Comparison of ENCODE assay signal across 21 mouse cellular contexts in the genomic region with DNA sequence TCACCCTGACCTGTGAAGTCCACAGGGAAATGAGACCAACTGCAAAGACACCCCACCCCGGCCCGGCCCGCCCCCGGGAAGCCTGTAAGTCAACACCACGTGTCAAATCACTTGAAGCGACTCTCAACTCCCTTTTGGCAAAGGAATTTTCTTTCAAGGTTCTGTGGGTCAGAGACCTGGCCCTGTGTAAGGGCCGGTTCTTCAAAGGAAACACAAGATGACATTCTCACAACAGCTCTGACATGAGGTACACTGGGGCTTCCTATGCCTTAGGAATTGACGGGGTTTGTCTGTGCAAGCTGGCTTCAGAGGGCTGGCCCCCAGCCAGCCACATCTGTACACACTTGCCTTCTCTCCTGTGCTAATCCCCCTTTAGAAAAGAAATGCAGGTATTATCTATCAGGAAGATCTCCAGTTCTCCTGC. TPM values are rescaled to one million over a fixed set of nuclear protein-coding genes. Genes with fewer than 3 reads are reported as not detected.
DNase-seq lines count a peak whose midpoint lies in the region; ATAC-seq and TF ChIP-seq lines count a peak whose summit lies in the region.
"Had no signal": no experiment of that assay in that cellular context is flagged by ENCODE, and none has a peak within 500 bp of the region (broad histone marks: within the 10 kb centered on the region; RNA-seq: fewer than 3 reads in every experiment).

No protein-coding gene starts in this region.

- no peak for TF ChIP-seq CTCF in kidney, postnatal 0 days (IDR thresholded peaks at IDR 0.05; ENCODE audit: low read depth)

- H3K27ac ChIP-seq in heart, embryonic 11.5 days (ENCODE audit: low read depth, low read length) = no peak overlapping the region; the same call in 1 of the 2 replicates
- no peak overlapping the region for H3K27ac ChIP-seq in kidney, postnatal 0 days
- H3K27ac ChIP-seq in embryonic facial prominence, embryonic 14.5 days (replicated peaks; ENCODE audit: low read depth, low read length) = peak overlapping the region; percentile 61; the same call in 1 of the 2 replicates
- H3K27ac ChIP-seq in limb, embryonic 15.5 days = peak overlapping the region; percentile 69
- H3K27ac ChIP-seq: forebrain, embryonic 10.5 days; layer of hippocampus, adult 2 months; neural tube, embryonic 12.5 days had no signal

- DNase-seq in heart, adult 18-20 months = no peak
- DNase-seq in kidney, postnatal 0 days (ENCODE audit: low spot score) = peak; percentile 78
- no peak for DNase-seq in kidney, postnatal 14 days
- DNase-seq in embryonic facial prominence, embryonic 14.5 days (ENCODE audit: low spot score) = peak; percentile 83
- no peak for DNase-seq in cerebellum, postnatal 10 days
- DNase-seq: adrenal gland, adult 8-10 months; cerebellum, postnatal 36 days; gastrocnemius, postnatal 10 days; heart, postnatal 10 days; kidney, adult 8-10 months; left cerebral cortex, postnatal 4 days; spleen, adult 18-20 months had no signal

- no peak for ATAC-seq in heart, embryonic 11.5 days (replicated peaks; ENCODE audit: insufficient number of reproducible peaks, low FRiP score, low TSS enrichment)
- ATAC-seq in kidney, postnatal 0 days (replicated peaks; ENCODE audit: low FRiP score, low read depth) = peak; percentile 56
- peak; percentile 74 for ATAC-seq in embryonic facial prominence, embryonic 14.5 days (ENCODE audit: low read depth)
- ATAC-seq in limb, embryonic 15.5 days (ENCODE audit: insufficient number of reproducible peaks, low FRiP score, low TSS enrichment, low read depth) = no peak
- no peak for ATAC-seq in activated CD4-positive, CD25-positive, alpha-beta regulatory T cell, adult 4 months
- ATAC-seq: hindbrain, embryonic 16.5 days had no signal

- H3K4me1 ChIP-seq in heart, embryonic 11.5 days (ENCODE audit: control insufficient read depth, insufficient read depth, low read length) = peaks cover 20% of the 10 kb centered on the region
- H3K4me1 ChIP-seq in kidney, postnatal 0 days (replicated peaks; ENCODE audit: insufficient read depth, low read length) = no peaks in the 10 kb centered on the region
- peaks cover 28% of the 10 kb centered on the region for H3K4me1 ChIP-seq in embryonic facial prominence, embryonic 14.5 days (ENCODE audit: control insufficient read depth, insufficient read depth, low read length)
- peaks cover 42% of the 10 kb centered on the region for H3K4me1 ChIP-seq in limb, embryonic 15.5 days

- no peak overlapping the region for H3K9ac ChIP-seq in heart, embryonic 11.5 days (ENCODE audit: low read depth, low read length)
- H3K9ac ChIP-seq in kidney, postnatal 0 days (ENCODE audit: low read depth, low read length) = no peak overlapping the region
- H3K9ac ChIP-seq in embryonic facial prominence, embryonic 14.5 days (ENCODE audit: low read depth, low read length) = no peak overlapping the region
- H3K9ac ChIP-seq in limb, embryonic 15.5 days = no peak overlapping the region
- H3K9ac ChIP-seq: neural tube, embryonic 12.5 days had no signal

- H3K4me3 ChIP-seq in heart, embryonic 11.5 days (ENCODE audit: low read depth, low read length) = no peak overlapping the region
- no peak overlapping the region for H3K4me3 ChIP-seq in kidney, postnatal 0 days (replicated peaks; ENCODE audit: low read depth, low read length)
- no peak overlapping the region for H3K4me3 ChIP-seq in embryonic facial prominence, embryonic 14.5 days (ENCODE audit: low read depth, low read length)
- H3K4me3 ChIP-seq in limb, embryonic 15.5 days = no peak overlapping the region
- H3K4me3 ChIP-seq: forebrain, embryonic 10.5 days; layer of hippocampus, adult 2 months; megakaryocyte, embryonic 14.5 days; neural tube, embryonic 12.5 days had no signal

- no peaks in the 10 kb centered on the region for H3K27me3 ChIP-seq in heart, embryonic 11.5 days (ENCODE audit: control insufficient read depth, insufficient read depth, low read length)
- H3K27me3 ChIP-seq in kidney, postnatal 0 days (ENCODE audit: insufficient read depth, low read length) = no peaks in the 10 kb centered on the region
- no peaks in the 10 kb centered on the region for H3K27me3 ChIP-seq in embryonic facial prominence, embryonic 14.5 days (replicated peaks; ENCODE audit: control insufficient read depth, insufficient read depth, low read length)
- H3K27me3 ChIP-seq in limb, embryonic 15.5 days = no peaks in the 10 kb centered on the region
- H3K27me3 ChIP-seq: CH12.LX; megakaryocyte, embryonic 14.5 days; neural tube, embryonic 12.5 days had no signal

- H3K4me2 ChIP-seq in heart, embryonic 11.5 days = 0 out of 2 replicates have a peak overlapping the region, but pooled peaks have one; percentile 0
- H3K4me2 ChIP-seq in kidney, postnatal 0 days (ENCODE audit: low read length) = no peak overlapping the region
- H3K4me2 ChIP-seq in embryonic facial prominence, embryonic 14.5 days (ENCODE audit: low read depth, low read length) = peak overlapping the region; percentile 20; the same call in 1 of the 2 replicates
- no peak overlapping the region for H3K4me2 ChIP-seq in limb, embryonic 15.5 days
- H3K4me2 ChIP-seq: neural tube, embryonic 12.5 days had no signal

- 28% methylated on average over 8 of the region's 8 CpGs for WGBS in heart, embryonic 11.5 days (ENCODE audit: insufficient replicate concordance)
- WGBS in kidney, postnatal 0 days = 13% methylated on average over 8 of the region's 8 CpGs
- 12% methylated on average over 8 of the region's 8 CpGs for WGBS in embryonic facial prominence, embryonic 14.5 days
- 15% methylated on average over 8 of the region's 8 CpGs for WGBS in limb, embryonic 15.5 days

- no peaks in the 10 kb centered on the region for H3K9me3 ChIP-seq in heart, embryonic 11.5 days (replicated peaks; ENCODE audit: control insufficient read depth, low read length)
- H3K9me3 ChIP-seq in kidney, postnatal 0 days (replicated peaks; ENCODE audit: low read length) = no peaks in the 10 kb centered on the region
- no peaks in the 10 kb centered on the region for H3K9me3 ChIP-seq in embryonic facial prominence, embryonic 14.5 days (ENCODE audit: control insufficient read depth, low read length)
- no peaks in the 10 kb centered on the region for H3K9me3 ChIP-seq in limb, embryonic 15.5 days

- no peaks in the 10 kb centered on the region for H3K36me3 ChIP-seq in heart, embryonic 11.5 days (ENCODE audit: control insufficient read depth, insufficient read depth, low read length)
- H3K36me3 ChIP-seq in kidney, postnatal 0 days (ENCODE audit: insufficient read depth, low read length) = no peaks in the 10 kb centered on the region
- H3K36me3 ChIP-seq in embryonic facial prominence, embryonic 14.5 days (ENCODE audit: control insufficient read depth, insufficient read depth, low read length) = peaks cover 8% of the 10 kb centered on the region; the same call in 1 of the 2 replicates
- 0 out of 2 replicates have a peak, but pooled peaks cover 3% of the 10 kb centered on the region for H3K36me3 ChIP-seq in limb, embryonic 15.5 days

RNA-seq across cellular contexts. Expression of a gene that starts 56.7 kb away (rescaled TPM):
- 11.8 and 12.6 TPM in 2 replicates for polyA plus RNA-seq in heart, embryonic 11.5 days (2014; fragmentation: Nextera tagmentation; extraction: Ambion mirVana)
- 1 to 10 TPM; 7.6 to 8.3 TPM for total RNA-seq in heart, adult 18-20 months (2021)
- 8.4 and 9.8 TPM in 2 replicates for polyA plus RNA-seq in kidney, postnatal 0 days (2015; fragmentation: Nextera tagmentation; extraction: Ambion mirVana)
- polyA plus RNA-seq in embryonic facial prominence, embryonic 14.5 days (2014; fragmentation: Nextera tagmentation; extraction: Ambion mirVana) = 17.9 and 21.7 TPM in 2 replicates
- 30.3 and 34.8 TPM in 2 replicates for polyA plus RNA-seq in limb, embryonic 15.5 days (2015; fragmentation: Nextera tagmentation; extraction: Ambion mirVana)
- 1 to 10 TPM; 5.9 to 8.5 TPM for polyA plus RNA-seq in activated CD4-positive, CD25-positive, alpha-beta regulatory T cell, adult 4 months (2017; shearing (Covaris generic))

Comparison
In these comparisons a context has a peak if more than half of its experiments do, and no peak if none do; other contexts are left out.
1. DNase-seq: peak in kidney, postnatal 0 days (single experiment) and embryonic facial prominence, embryonic 14.5 days (single experiment); none in heart, adult 18-20 months (0 of 2), kidney, postnatal 14 days (single experiment) and cerebellum, postnatal 10 days (0 of 2).
2. ATAC-seq: peak in kidney, postnatal 0 days (single experiment) and embryonic facial prominence, embryonic 14.5 days (single experiment); none in heart, embryonic 11.5 days (single experiment), limb, embryonic 15.5 days (single experiment) and activated CD4-positive, CD25-positive, alpha-beta regulatory T cell, adult 4 months (single experiment).
3. H3K27ac ChIP-seq: peak in embryonic facial prominence, embryonic 14.5 days (single experiment) and limb, embryonic 15.5 days (single experiment); none in heart, embryonic 11.5 days (single experiment) and kidney, postnatal 0 days (single experiment).
4. H3K4me2 ChIP-seq: peak in heart, embryonic 11.5 days (single experiment) and embryonic facial prominence, embryonic 14.5 days (single experiment); none in kidney, postnatal 0 days (single experiment) and limb, embryonic 15.5 days (single experiment).